Mouse (Mus musculus) thymus, adult 2 months (tissue): ENCODE data around the gene Cnot6l. TPM values are rescaled to one million over a fixed set of nuclear protein-coding genes. Genes with fewer than 3 reads are reported as not detected.
A peak's percentile ranks its signal among the peaks of the same experiment; 100 is the strongest.

Experiments
- DNase-seq: peaks from one replicate; pipeline ENCODE4 v3.0.0; 2021
- H3K27ac ChIP-seq: fragments of 200-500 bp; 2 replicates; pipeline ENCODE4 v1.5.1; 2012; ENCODE audit warnings: low read length, control low read depth; ENCODE audit not compliant: control insufficient read depth, insufficient read depth
- H3K27me3 ChIP-seq: fragments of 200-500 bp; 2 replicates; pipeline ENCODE4 v1.6.1; 2012; ENCODE audit warnings: mild to moderate bottlenecking, low read length, moderate library complexity, mixed read lengths; ENCODE audit not compliant: control insufficient read depth, insufficient read depth
- H3K36me3 ChIP-seq: fragments of 200-500 bp; 2 replicates; pipeline ENCODE4 v1.6.1; 2012; ENCODE audit warnings: mild to moderate bottlenecking, low read length, moderate library complexity; ENCODE audit not compliant: control insufficient read depth, insufficient read depth
- H3K4me1 ChIP-seq: fragments of 200-500 bp; replicated peaks from 2 replicates; pipeline ENCODE4 v1.6.1; 2012; ENCODE audit warnings: low read length; ENCODE audit not compliant: control insufficient read depth, insufficient read depth
- H3K4me3 ChIP-seq: fragments of 200-500 bp; 2 replicates; pipeline ENCODE4 v1.5.1; 2012; ENCODE audit warnings: mild to moderate bottlenecking, low read length, control low read depth, moderate library complexity; ENCODE audit not compliant: control insufficient read depth, insufficient read depth
- CTCF ChIP-seq: fragments of 200-500 bp; IDR thresholded peaks from 2 replicates; pipeline ENCODE4 v1.5.1; 2012; ENCODE audit warnings: mild to moderate bottlenecking, control low read depth, low read length, moderate library complexity, borderline replicate concordance; ENCODE audit not compliant: control insufficient read depth, poor library complexity, insufficient read depth; ENCODE audit errors: extremely low read depth
- POLR2A ChIP-seq: fragments of 200-500 bp; IDR thresholded peaks from 2 replicates; pipeline ENCODE4 v1.6.1; 2012; ENCODE audit warnings: mild to moderate bottlenecking, low read length, control low read depth, moderate library complexity; ENCODE audit not compliant: control insufficient read depth, poor library complexity, insufficient read depth; ENCODE audit errors: extremely low read depth
- WGBS: fragments of 180-500 bp; shearing (Covaris S2); methylation state at CpG from one replicate; pipeline ENCODE4 v1.1.7; 2018; 5-methylcytosine and 5-hydroxymethylcytosine counted together
- polyA plus RNA-seq: library from polyadenylated mRNA; depleted of rRNA; stranded (reverse); fragments of >200 nt; gene quantifications from 2 replicates; pipeline ENCODE4 v1.2.3, GENCODE M21; 2012

The Cnot6l gene
- polyA plus RNA-seq, 1 experiment = 27.3 TPM

GRCm38 (mm10) chr5:96162399-96163331 lies 1.3 kb downstream of the Cnot6l start:
- peak; percentile 79 for DNase-seq
- Histone ChIP-seq H3K27ac (peak overlapping the region; percentile 100), H3K4me3 (peak overlapping the region; percentile 77), H3K27me3 (no peaks in the 10 kb centered on the region), H3K4me1 (peaks cover 3% of the 10 kb centered on the region; the same call in 1 of the 2 replicates), H3K36me3 (no peaks in the 10 kb centered on the region)
- TF ChIP-seq CTCF (no peak), POLR2A (peak; percentile 75)
- WGBS = under 1% methylated on average over 56 of the region's 56 CpGs

DNA sequence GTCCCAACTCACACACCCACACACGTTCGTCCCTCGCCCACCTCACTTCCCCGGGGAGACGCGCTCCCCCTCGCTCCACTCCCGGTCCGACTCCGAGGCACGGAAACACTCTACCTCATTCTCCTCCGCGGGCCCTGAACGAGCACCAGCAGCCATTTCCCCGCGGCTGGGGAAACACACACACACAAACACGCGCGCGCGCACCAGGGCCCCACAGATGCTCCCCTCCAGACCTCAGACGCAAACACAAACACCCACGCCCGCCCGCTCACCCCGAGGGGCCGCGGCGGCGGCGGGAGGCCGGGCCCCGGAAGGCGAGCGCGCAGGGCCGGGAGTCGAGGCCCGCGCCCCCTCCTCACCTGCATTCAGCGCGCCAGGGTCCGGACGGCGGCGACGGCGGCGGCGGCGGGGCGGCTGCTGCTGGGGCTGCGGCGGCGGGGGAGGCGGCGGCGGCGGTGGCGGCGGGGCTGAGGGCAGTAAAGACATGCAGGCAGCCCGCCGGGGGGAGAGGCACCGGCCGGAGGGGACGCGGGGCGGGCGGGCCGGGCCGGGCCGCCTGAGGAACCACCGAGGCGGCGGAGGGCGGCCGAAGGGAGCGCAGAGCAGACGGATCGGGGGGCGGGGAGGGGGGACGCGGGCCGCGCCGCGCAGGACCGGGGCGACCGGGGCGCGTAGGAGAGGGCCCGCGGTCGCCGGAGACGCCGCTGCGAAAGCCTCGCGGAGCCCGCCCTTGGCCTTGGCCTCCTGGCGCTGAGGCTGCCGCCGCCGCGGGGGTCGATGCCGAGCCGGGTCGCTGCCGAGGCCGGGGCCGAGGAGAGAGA lies 2.2 kb downstream of the Cnot6l start:
- WGBS = under 1% methylated on average over 90 of the region's 114 CpGs
- Histone ChIP-seq H3K4me1 (peaks cover 3% of the 10 kb centered on the region; the same call in 1 of the 2 replicates), H3K27ac (peak overlapping the region; percentile 97), H3K27me3 (no peaks in the 10 kb centered on the region), H3K4me3 (peak overlapping the region; percentile 77), H3K36me3 (no peaks in the 10 kb centered on the region)
- peak; percentile 74 for DNase-seq
- TF ChIP-seq CTCF (no peak), POLR2A (peak; percentile 63; the same call in 1 of the 2 replicates)

GRCm38 (mm10) chr5:96161263-96161577 lies 2.8 kb downstream of the Cnot6l start:
- WGBS = under 1% methylated on average over 41 of the region's 45 CpGs
- peak overlapping the region; percentile 77 for H3K4me3 ChIP-seq
- H3K27me3 ChIP-seq = no peaks in the 10 kb centered on the region
- no peak for DNase-seq
- peak overlapping the region; percentile 67 for H3K27ac ChIP-seq
- H3K36me3 ChIP-seq = no peaks in the 10 kb centered on the region
- TF ChIP-seq POLR2A = no peak
- TF ChIP-seq CTCF = no peak
- peaks cover 3% of the 10 kb centered on the region; the same call in 1 of the 2 replicates for H3K4me1 ChIP-seq

DNA sequence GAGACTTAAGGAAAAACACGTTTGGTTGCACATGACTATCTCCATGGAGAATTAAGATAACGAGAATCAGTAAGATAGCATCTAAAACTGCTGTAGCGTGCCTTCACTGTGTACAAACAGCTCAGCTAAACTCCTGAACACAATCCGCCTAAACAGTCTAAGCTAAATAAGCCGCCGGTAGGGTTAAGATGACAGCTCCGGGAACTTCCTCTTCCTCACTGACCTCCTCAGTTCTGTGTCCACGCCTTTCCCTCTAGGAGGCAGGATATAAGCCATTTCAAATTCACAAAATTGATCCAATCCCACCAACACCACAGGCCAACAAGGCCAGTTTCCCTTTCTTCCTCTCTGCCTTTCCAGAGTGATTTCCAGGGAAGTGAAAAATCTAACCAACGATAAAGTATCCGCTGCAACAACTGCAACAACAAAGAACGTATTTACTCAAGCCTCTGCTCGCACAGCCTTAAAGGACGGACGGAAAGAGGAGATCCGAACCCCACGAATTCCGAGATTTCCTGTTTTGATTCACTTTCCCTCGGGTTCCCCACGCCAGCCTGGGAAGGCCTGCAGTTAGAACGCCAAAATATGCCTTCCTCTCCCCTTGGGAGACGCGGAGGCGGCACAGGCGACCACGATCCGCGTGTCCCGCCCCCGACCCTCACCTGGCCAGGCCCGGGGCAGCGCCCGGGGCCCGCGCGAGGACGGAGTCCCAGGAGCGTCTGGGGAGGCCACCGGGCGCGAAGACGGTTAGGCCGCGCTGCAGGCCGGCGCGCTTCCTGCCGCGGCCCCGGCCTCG lies 3.3 kb downstream of the Cnot6l start:
- Histone ChIP-seq H3K27ac (peak overlapping the region; percentile 67), H3K4me1 (peaks cover 3% of the 10 kb centered on the region; the same call in 1 of the 2 replicates), H3K4me3 (peak overlapping the region; percentile 77), H3K36me3 (no peaks in the 10 kb centered on the region), H3K27me3 (no peaks in the 10 kb centered on the region)
- TF ChIP-seq CTCF (no peak), POLR2A (no peak)
- under 1% methylated on average over 50 of the region's 50 CpGs for WGBS
- DNase-seq = peak; percentile 42

GRCm38 (mm10) chr5:96142351-96142750 lies 21.6 kb downstream of the Cnot6l start:
- DNase-seq = no peak
- 79% methylated on average over 2 of the region's 2 CpGs for WGBS
- no peak overlapping the region for H3K4me3 ChIP-seq

GRCm38 (mm10) chr5:96130683-96131082 lies 33.3 kb downstream of the Cnot6l start:
- Histone ChIP-seq H3K27me3 (no peaks in the 10 kb centered on the region), H3K4me1 (no peaks in the 10 kb centered on the region), H3K27ac (no peak overlapping the region), H3K4me3 (no peak overlapping the region), H3K36me3 (peaks cover 19% of the 10 kb centered on the region)
- TF ChIP-seq CTCF (no peak), POLR2A (no peak)
- no peak for DNase-seq
- 89% methylated on average over 2 of the region's 2 CpGs for WGBS

More at GRCm38 (mm10) chr5:96142351-96142750, 21.6 kb downstream of the Cnot6l start:
- Histone ChIP-seq H3K27ac (no peak overlapping the region), H3K27me3 (no peaks in the 10 kb centered on the region), H3K4me1 (no peaks in the 10 kb centered on the region), H3K36me3 (no peaks in the 10 kb centered on the region)
- no peak for TF ChIP-seq POLR2A
- TF ChIP-seq CTCF = no peak
